Mouse (Mus musculus) heart, embryonic 14.5 days (tissue): ENCODE results near the gene Tead1. TPM values are rescaled to one million over a fixed set of nuclear protein-coding genes. Genes with fewer than 3 reads are reported as not detected.

ENCODE experiments used
- ATAC-seq: fragments of 200-750 bp; cut with Nextera tagmentation; 2 replicates; pipeline ENCODE4 v1.8.0; 2017; ENCODE audit warnings: low read depth, moderate TSS enrichment; ENCODE audit not compliant: insufficient number of reproducible peaks, insufficient read depth, low FRiP score
- H3K27ac ChIP-seq, 2 experiments: fragments of 200-500 bp in 1 of 2; fragments of 300-500 bp in 1 of 2; sonication (generic) in 1 of 2; replicated peaks in 1 of 2; 2 replicates each; pipeline ENCODE4 v1.5.1; 2012 to 2014; ENCODE audit warnings: low read depth in 2 of 2, low read length in 2 of 2, control low read depth in 1 of 2, mild to moderate bottlenecking in 1 of 2, mixed read lengths in 1 of 2; ENCODE audit not compliant: control insufficient read depth in 1 of 2, insufficient read depth in 1 of 2
- H3K27me3 ChIP-seq: fragments of 300-500 bp; sonication (generic); 2 replicates; pipeline ENCODE4 v1.6.1; 2014; ENCODE audit warnings: mild to moderate bottlenecking, low read length, control low read depth; ENCODE audit not compliant: control insufficient read depth, insufficient read depth
- H3K36me3 ChIP-seq: fragments of 300-500 bp; sonication (generic); 2 replicates; pipeline ENCODE4 v1.6.1; 2014; ENCODE audit warnings: mild to moderate bottlenecking, control low read depth, low read length, mixed read lengths; ENCODE audit not compliant: control insufficient read depth, insufficient read depth
- H3K4me1 ChIP-seq, 2 experiments: fragments of 200-500 bp in 1 of 2; fragments of 300-500 bp in 1 of 2; sonication (generic) in 1 of 2; 2 replicates each; pipeline ENCODE4 v1.6.1; 2012 to 2014; ENCODE audit warnings: low read length in 2 of 2, control low read depth in 1 of 2, mixed read lengths in 1 of 2; ENCODE audit not compliant: control insufficient read depth in 2 of 2, insufficient read depth in 2 of 2
- H3K4me2 ChIP-seq: fragments of 300-500 bp; sonication (generic); 2 replicates; pipeline ENCODE4 v1.6.1; 2014; ENCODE audit warnings: mild to moderate bottlenecking, low read length
- H3K4me3 ChIP-seq, 2 experiments: fragments of 200-500 bp in 1 of 2; fragments of 300-500 bp in 1 of 2; sonication (generic) in 1 of 2; 2 replicates each; pipeline ENCODE4 v1.5.1; 2012 to 2014; ENCODE audit warnings: low read length in 2 of 2, mild to moderate bottlenecking in 2 of 2, control low read depth in 1 of 2, low read depth in 1 of 2, moderate library complexity in 1 of 2; ENCODE audit not compliant: control insufficient read depth in 1 of 2, insufficient read depth in 1 of 2
- H3K9ac ChIP-seq: fragments of 300-500 bp; sonication (generic); 2 replicates; pipeline ENCODE4 v1.6.1; 2014; ENCODE audit warnings: mild to moderate bottlenecking, low read length
- H3K9me3 ChIP-seq: fragments of 300-500 bp; sonication (generic); 2 replicates; pipeline ENCODE4 v1.6.1; 2016; ENCODE audit warnings: low read length, control low read depth; ENCODE audit not compliant: control insufficient read depth
- WGBS: fragments of 180-500 bp; shearing (Covaris S2); extraction: QIAGEN DNeasy Blood & Tissue Kit; methylation state at CpG from one replicate; pipeline ENCODE4 v1.1.7; 2014; 5-methylcytosine and 5-hydroxymethylcytosine counted together
- polyA plus RNA-seq: library from polyadenylated mRNA; unstranded; fragments of >200 nt; fragmentation: Nextera tagmentation; extraction: Ambion mirVana; gene quantifications from 2 replicates; pipeline ENCODE4 v1.2.1, GENCODE M21; 2014

Gene Tead1
- polyA plus RNA-seq: 34.0 and 40.7 TPM in 2 replicates

DNA sequence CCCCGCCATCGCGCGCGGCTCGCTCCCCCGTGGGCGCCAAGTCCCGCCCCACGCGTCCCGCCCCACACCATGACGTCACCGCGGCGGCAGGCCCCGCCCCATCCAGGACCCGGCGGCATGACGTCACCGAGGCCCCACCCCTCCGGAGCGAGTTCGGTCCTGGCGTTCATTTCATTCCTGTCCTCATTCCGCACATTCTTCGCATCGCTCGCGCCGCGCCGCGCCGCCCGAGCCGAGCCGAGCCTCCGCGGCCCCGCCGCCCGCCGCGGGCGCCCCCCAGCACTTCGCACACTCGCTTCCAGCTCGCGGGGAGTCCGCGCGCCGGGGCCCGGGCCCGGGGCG lies at the start of gene Tead1:
Tead1 (plus strand) TSS at position 148 of the 342 bp plus-strand sequence.
- WGBS: under 1% methylated on average over 57 of the region's 57 CpGs
- peak; percentile 89 for ATAC-seq

DNA sequence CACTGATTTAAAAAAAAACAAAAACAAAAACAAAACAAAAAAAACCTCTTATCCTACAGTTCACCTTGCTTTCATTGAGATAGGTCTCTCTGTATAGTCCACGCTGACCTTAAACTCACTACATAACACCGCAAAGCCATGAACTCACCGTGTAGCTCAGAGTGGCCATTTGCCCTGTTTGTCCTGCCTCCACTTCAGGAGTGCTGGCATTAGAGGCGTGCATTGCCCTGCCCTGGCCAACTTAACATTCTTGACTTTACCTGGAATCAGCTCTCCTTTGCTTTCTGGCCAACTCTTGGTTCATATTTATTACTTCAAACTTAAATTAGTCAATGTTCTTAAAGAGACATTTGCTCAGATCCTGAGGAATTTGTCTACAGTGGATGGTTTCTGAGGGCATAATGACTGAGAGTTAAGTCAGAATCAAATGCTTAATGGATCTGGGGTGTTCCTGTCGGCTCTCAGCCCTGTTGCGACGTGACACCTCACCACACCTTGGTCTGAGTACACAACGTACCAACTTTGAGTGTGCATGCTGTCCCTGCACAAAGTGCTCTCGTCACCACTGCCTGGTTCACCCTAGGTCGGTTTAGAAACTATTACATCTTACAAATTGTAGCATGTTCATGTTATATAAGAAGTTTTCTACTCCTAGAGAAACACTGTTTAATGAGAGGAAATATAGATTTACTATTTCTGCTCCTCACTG lies 44.5 kb upstream of the Tead1 start:
- peaks cover 4% of the 10 kb centered on the region; the same call in 1 of the 2 replicates for H3K9me3 ChIP-seq
- ATAC-seq: no peak

More for the DNA sequence above, at the start of gene Tead1:
- Histone ChIP-seq H3K27me3 (no peaks in the 10 kb centered on the region), H3K4me3 (peak within 1 kb of the TSS; percentile 86 to 96), H3K27ac (peak within 1 kb of the TSS; percentile 96 to 100), H3K36me3 (no peaks in the 10 kb centered on the region), H3K9me3 (peaks cover 3% of the 10 kb centered on the region; the same call in 1 of the 2 replicates), H3K9ac (peak within 1 kb of the TSS; percentile 99), H3K4me2 (peak within 1 kb of the TSS; percentile 79), H3K4me1 (peaks cover 5 to 30% of the 10 kb centered on the region in 2 experiments)

DNA sequence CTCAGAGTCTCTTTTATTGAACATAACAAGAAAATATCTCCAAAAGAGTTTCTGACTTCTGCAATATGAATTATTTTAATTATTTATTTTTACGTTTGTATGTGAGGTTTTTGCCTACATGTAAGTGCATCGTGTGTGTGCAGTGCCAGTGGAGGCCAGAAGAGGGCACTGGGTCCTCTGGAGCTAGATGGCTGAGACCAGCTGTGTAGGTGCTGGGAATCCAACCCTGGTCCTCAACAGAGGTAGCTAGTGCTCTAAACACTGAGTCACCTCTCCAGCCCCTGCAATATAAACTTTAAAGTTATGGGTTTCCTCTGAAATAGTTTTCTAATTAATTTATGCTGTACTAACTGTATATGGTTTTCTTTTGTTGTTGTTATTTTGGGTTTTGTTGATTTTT lies 43.2 kb upstream of the Tead1 start:
- WGBS: 96% methylated on average over 2 of the region's 2 CpGs
- no peak overlapping the region for H3K27ac ChIP-seq
- no peak overlapping the region for H3K4me3 ChIP-seq
- no peaks in the 10 kb centered on the region for H3K27me3 ChIP-seq
- peaks cover 5% of the 10 kb centered on the region; the same call in 1 of the 2 replicates for H3K36me3 ChIP-seq
- no peak overlapping the region for H3K4me2 ChIP-seq
- H3K9me3 ChIP-seq: peaks cover 4% of the 10 kb centered on the region; the same call in 1 of the 2 replicates
- no peak overlapping the region for H3K9ac ChIP-seq
- H3K4me1 ChIP-seq: no peaks in the 10 kb centered on the region; a peak in 1 of 4 replicates
- no peak for ATAC-seq

More for the DNA sequence above, 44.5 kb upstream of the Tead1 start:
- H3K27me3 ChIP-seq: no peaks in the 10 kb centered on the region
- no peaks in the 10 kb centered on the region for H3K36me3 ChIP-seq
- no peak overlapping the region for H3K27ac ChIP-seq
- H3K4me2 ChIP-seq: no peak overlapping the region
- no peak overlapping the region for H3K4me3 ChIP-seq
- H3K4me1 ChIP-seq: no peaks in the 10 kb centered on the region; a peak in 1 of 4 replicates
- WGBS: 77% methylated on average over 10 of the region's 10 CpGs
- H3K9ac ChIP-seq: no peak overlapping the region

DNA sequence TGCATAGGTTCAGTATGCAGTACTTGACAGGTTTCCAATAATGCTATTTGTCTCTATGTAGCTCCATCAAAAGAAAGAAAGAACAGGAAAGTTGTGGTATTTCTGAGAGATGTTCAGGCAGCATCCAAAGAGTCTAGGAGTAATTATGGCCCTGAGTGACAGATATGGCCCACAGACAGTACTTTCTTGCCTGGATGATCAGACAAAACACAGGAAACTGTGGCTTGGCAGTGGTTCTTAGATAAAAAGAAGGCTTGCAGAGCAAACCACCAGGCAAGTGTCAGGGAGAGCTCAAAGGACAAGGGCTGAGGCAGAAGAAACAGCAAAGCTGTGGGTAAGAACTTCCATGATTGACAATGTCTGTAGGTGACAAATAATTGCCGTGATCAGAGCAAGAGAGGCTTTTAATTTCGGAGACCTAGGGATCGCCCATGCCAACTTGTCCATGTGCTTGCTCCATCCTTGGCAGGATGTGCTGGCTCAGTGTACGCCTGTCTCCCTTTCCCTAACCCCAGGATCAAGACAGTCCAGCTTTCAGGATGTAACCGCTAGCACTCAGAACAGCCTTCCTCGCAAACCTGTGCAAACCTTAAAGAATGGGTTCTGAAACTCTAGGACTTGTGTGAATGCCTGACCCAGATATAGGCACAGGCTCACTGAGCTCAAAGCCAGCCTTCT lies 35.1 kb upstream of the Tead1 start:
- H3K4me2 ChIP-seq: no peak overlapping the region
- H3K4me3 ChIP-seq: no peak overlapping the region
- ATAC-seq: no peak
- WGBS: 85% methylated on average over 6 of the region's 6 CpGs
- no peaks in the 10 kb centered on the region for H3K27me3 ChIP-seq
- 0 out of 2 replicates have a peak, but pooled peaks cover 3% of the 10 kb centered on the region for H3K9me3 ChIP-seq
- H3K27ac ChIP-seq: 0 out of 4 replicates have a peak overlapping the region, but pooled peaks of 1 of the 2 experiments have one; percentile 3
- H3K36me3 ChIP-seq: peaks cover 5% of the 10 kb centered on the region; the same call in 1 of the 2 replicates
- no peak overlapping the region for H3K9ac ChIP-seq
- peaks cover 5 to 8% of the 10 kb centered on the region in 2 experiments; a peak in 2 of 4 replicates for H3K4me1 ChIP-seq

DNA sequence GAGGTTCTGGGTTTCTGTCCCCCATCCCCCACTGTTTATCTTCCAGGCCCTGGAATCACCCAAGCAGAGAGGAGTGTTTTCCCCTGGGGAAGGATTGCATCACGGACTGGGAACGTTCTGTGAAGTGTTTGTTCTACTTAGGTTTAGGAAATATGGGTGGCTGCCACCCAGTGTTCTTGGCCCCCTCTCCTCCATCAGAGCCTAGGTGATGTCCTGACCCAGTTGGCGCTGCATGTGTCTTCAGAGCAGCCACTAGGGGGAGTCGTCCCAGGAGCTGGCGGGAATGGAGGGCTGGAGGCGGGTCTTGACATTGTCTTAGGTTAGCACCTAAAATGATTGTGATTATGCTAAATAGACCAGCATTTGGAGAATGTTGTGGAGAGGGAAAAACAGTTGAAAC lies 34.4 kb upstream of the Tead1 start:
- Histone ChIP-seq H3K4me3 (no peak overlapping the region), H3K27ac (no peak overlapping the region), H3K36me3 (peaks cover 5% of the 10 kb centered on the region; the same call in 1 of the 2 replicates), H3K27me3 (no peaks in the 10 kb centered on the region), H3K4me2 (no peak overlapping the region), H3K9ac (no peak overlapping the region), H3K4me1 (peaks cover 5 to 8% of the 10 kb centered on the region in 2 experiments; a peak in 2 of 4 replicates), H3K9me3 (0 out of 2 replicates have a peak, but pooled peaks cover 3% of the 10 kb centered on the region)
- WGBS: 77% methylated on average over 6 of the region's 6 CpGs
- no peak for ATAC-seq

DNA sequence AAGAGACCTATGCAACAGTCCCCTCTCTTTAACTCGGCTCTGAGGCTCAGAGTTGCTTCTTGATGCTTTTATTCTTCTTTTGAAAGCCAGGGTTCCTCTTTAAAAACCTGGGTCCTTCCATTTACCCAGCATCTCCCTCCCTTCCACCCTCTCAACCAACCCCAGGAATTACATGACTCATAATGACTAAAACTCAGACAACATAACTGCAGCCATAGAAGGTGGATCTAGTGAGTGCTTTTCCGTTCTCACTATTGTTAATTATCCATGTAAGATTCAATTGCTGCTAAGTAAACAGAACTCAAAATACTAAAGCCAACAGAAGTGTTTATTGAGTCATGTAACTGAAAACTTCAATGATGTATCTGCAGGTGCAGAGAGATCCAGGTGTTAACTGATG lies 33.4 kb upstream of the Tead1 start:
- Histone ChIP-seq H3K9ac (no peak overlapping the region), H3K9me3 (0 out of 2 replicates have a peak, but pooled peaks cover 3% of the 10 kb centered on the region), H3K36me3 (no peaks in the 10 kb centered on the region), H3K27me3 (no peaks in the 10 kb centered on the region), H3K4me2 (no peak overlapping the region), H3K4me1 (peaks cover 5 to 12% of the 10 kb centered on the region in 2 experiments), H3K27ac (no peak overlapping the region), H3K4me3 (no peak overlapping the region)
- ATAC-seq: no peak
- 87% methylated on average over 2 of the region's 2 CpGs for WGBS

DNA sequence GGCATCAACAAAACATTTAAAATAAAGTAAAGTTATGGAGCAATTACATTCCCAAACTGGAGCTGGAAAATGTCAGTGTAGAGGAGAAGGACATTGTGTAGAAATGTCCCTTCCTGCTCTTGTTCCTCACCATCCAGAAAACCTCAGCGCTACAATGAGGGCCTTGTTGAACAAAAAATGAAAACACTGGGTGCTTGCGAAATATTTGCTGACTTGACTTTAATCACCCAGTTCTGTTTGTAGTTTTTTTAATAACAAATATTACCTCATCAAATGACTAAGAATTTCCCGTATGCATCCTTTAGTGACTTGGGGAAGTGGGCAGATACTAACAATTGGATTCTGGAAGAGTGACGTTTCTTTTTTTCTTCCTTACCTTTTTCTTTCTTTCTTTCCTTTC lies 31.7 kb upstream of the Tead1 start:
- Histone ChIP-seq H3K27me3 (no peaks in the 10 kb centered on the region), H3K4me1 (peaks cover 5 to 19% of the 10 kb centered on the region in 2 experiments), H3K27ac (no peak overlapping the region), H3K36me3 (no peaks in the 10 kb centered on the region), H3K9me3 (0 out of 2 replicates have a peak, but pooled peaks cover 3% of the 10 kb centered on the region), H3K9ac (no peak overlapping the region), H3K4me3 (no peak overlapping the region), H3K4me2 (no peak overlapping the region)
- 88% methylated on average over 4 of the region's 4 CpGs for WGBS
- no peak for ATAC-seq
